Mouse (Mus musculus) midbrain, embryonic 15.5 days (tissue): ENCODE measurements around the gene Tmem229b. TPM values are rescaled to one million over a fixed set of nuclear protein-coding genes. Genes with fewer than 3 reads are reported as not detected.
A peak's percentile ranks its signal among the peaks of the same experiment; 100 is the strongest.
"Not testable (repeated sequence)": the region's sequence is repeated elsewhere in the genome, so short reads cannot be mapped to it uniquely, and the experiment has no call there.

Experiments used
- ATAC-seq: fragments of 200-750 bp; cut with Nextera tagmentation; replicated peaks from 2 replicates; pipeline ENCODE4 v1.8.0; 2017; ENCODE audit warnings: moderate TSS enrichment
- H3K27ac ChIP-seq: fragments of 300-500 bp; sonication (generic); 2 replicates; pipeline ENCODE4 v1.5.1; 2015; ENCODE audit warnings: mild to moderate bottlenecking, inconsistent platforms
- H3K27me3 ChIP-seq: fragments of 300-500 bp; sonication (generic); replicated peaks from 2 replicates; pipeline ENCODE4 v1.6.1; 2015; ENCODE audit warnings: inconsistent platforms
- H3K36me3 ChIP-seq: fragments of 300-500 bp; sonication (generic); replicated peaks from 2 replicates; pipeline ENCODE4 v1.6.1; 2015; ENCODE audit warnings: inconsistent platforms
- H3K4me1 ChIP-seq: fragments of 300-500 bp; sonication (generic); 2 replicates; pipeline ENCODE4 v1.6.1; 2015; ENCODE audit warnings: inconsistent platforms
- H3K4me2 ChIP-seq: fragments of 300-500 bp; sonication (generic); 2 replicates; pipeline ENCODE4 v1.6.1; 2015; ENCODE audit warnings: inconsistent platforms, mild to moderate bottlenecking, moderate library complexity
- H3K4me3 ChIP-seq: fragments of 300-500 bp; sonication (generic); 2 replicates; pipeline ENCODE4 v1.5.1; 2015; ENCODE audit warnings: mild to moderate bottlenecking, inconsistent platforms
- H3K9ac ChIP-seq: fragments of 300-500 bp; sonication (generic); 2 replicates; pipeline ENCODE4 v1.6.1; 2015; ENCODE audit warnings: mild to moderate bottlenecking, inconsistent platforms
- H3K9me3 ChIP-seq: fragments of 300-500 bp; sonication (generic); 2 replicates; pipeline ENCODE4 v1.6.1; 2016; ENCODE audit warnings: inconsistent platforms
- WGBS: fragments of 180-500 bp; shearing (Covaris S2); methylation state at CpG from one replicate; pipeline ENCODE4 v1.1.7; 2015; ENCODE audit warnings: mixed read lengths; 5-methylcytosine and 5-hydroxymethylcytosine counted together
- polyA plus RNA-seq: library from polyadenylated mRNA; unstranded; fragments of >200 nt; fragmentation: Nextera tagmentation; extraction: Ambion mirVana; gene quantifications from 2 replicates; pipeline ENCODE4 v1.2.1, GENCODE M21; 2015

Gene Tmem229b
- polyA plus RNA-seq, 1 experiment from 2014 or later: 82.1 TPM

GRCm38 (mm10) chr12:78936494-78936893 lies 70.9 kb downstream of the Tmem229b start:
- no peak overlapping the region for H3K9ac ChIP-seq
- no peak overlapping the region for H3K4me2 ChIP-seq
- H3K4me3 ChIP-seq: no peak overlapping the region
- H3K4me1 ChIP-seq: no peaks in the 10 kb centered on the region
- no peak for ATAC-seq
- no peak overlapping the region for H3K27ac ChIP-seq
- H3K9me3 ChIP-seq: no peaks in the 10 kb centered on the region
- no peaks in the 10 kb centered on the region for H3K36me3 ChIP-seq
- no peaks in the 10 kb centered on the region for H3K27me3 ChIP-seq
- WGBS: 65% methylated on average over 4 of the region's 4 CpGs

GRCm38 (mm10) chr12:78929900-78930299 lies 77.5 kb downstream of the Tmem229b start:
- Histone ChIP-seq H3K27ac (no peak overlapping the region), H3K4me2 (no peak overlapping the region), H3K4me1 (no peaks in the 10 kb centered on the region), H3K36me3 (no peaks in the 10 kb centered on the region), H3K9ac (no peak overlapping the region), H3K4me3 (no peak overlapping the region), H3K27me3 (no peaks in the 10 kb centered on the region), H3K9me3 (no peaks in the 10 kb centered on the region)
- ATAC-seq: no peak
- 79% methylated on average over 1 of the region's 1 CpGs for WGBS

GRCm38 (mm10) chr12:78927287-78927686 lies 80.1 kb downstream of the Tmem229b start:
- H3K4me1 ChIP-seq: no peaks in the 10 kb centered on the region
- 75% methylated on average over 5 of the region's 5 CpGs for WGBS
- H3K27me3 ChIP-seq: no peaks in the 10 kb centered on the region
- H3K4me3 ChIP-seq: no peak overlapping the region
- H3K4me2 ChIP-seq: no peak overlapping the region
- ATAC-seq: no peak
- no peak overlapping the region for H3K27ac ChIP-seq
- H3K36me3 ChIP-seq: no peaks in the 10 kb centered on the region
- no peaks in the 10 kb centered on the region for H3K9me3 ChIP-seq
- no peak overlapping the region for H3K9ac ChIP-seq

GRCm38 (mm10) chr12:78923539-78924189 lies 83.8 kb downstream of the Tmem229b start:
- 91% methylated on average over 7 of the region's 7 CpGs for WGBS
- no peaks in the 10 kb centered on the region for H3K9me3 ChIP-seq
- no peaks in the 10 kb centered on the region for H3K4me1 ChIP-seq

GRCm38 (mm10) chr12:78922977-78923376 lies 84.5 kb downstream of the Tmem229b start:
- H3K9ac ChIP-seq, H3K27ac ChIP-seq, H3K4me1 ChIP-seq, H3K27me3 ChIP-seq, H3K9me3 ChIP-seq, H3K36me3 ChIP-seq, H3K4me2 ChIP-seq, ATAC-seq, H3K4me3 ChIP-seq: not testable (repeated sequence)

More at GRCm38 (mm10) chr12:78923539-78924189, 83.8 kb downstream of the Tmem229b start:
- H3K9ac ChIP-seq: no peak overlapping the region
- no peaks in the 10 kb centered on the region for H3K36me3 ChIP-seq
- no peak overlapping the region for H3K27ac ChIP-seq
- no peak for ATAC-seq
- H3K4me2 ChIP-seq: no peak overlapping the region
- H3K27me3 ChIP-seq: no peaks in the 10 kb centered on the region
- H3K4me3 ChIP-seq: no peak overlapping the region

- 80% methylated on average over 3 of the region's 3 CpGs for WGBS
- H3K27ac ChIP-seq: no peak overlapping the region
- H3K27me3 ChIP-seq: no peaks in the 10 kb centered on the region
- H3K4me1 ChIP-seq: peaks cover 2% of the 10 kb centered on the region; the same call in 1 of the 2 replicates
- no peak overlapping the region for H3K4me3 ChIP-seq
- H3K9me3 ChIP-seq: no peaks in the 10 kb centered on the region
- ATAC-seq: no peak
- H3K36me3 ChIP-seq: no peaks in the 10 kb centered on the region
- H3K9ac ChIP-seq: no peak overlapping the region
- no peak overlapping the region for H3K4me2 ChIP-seq
Measured at GRCm38 (mm10) chr12:78922058-78922457, 85.4 kb downstream of the Tmem229b start.

GRCm38 (mm10) chr12:78921421-78921820 lies 86.0 kb downstream of the Tmem229b start:
- no peaks in the 10 kb centered on the region for H3K9me3 ChIP-seq
- no peak overlapping the region for H3K27ac ChIP-seq
- ATAC-seq: no peak
- H3K9ac ChIP-seq: no peak overlapping the region
- H3K27me3 ChIP-seq: no peaks in the 10 kb centered on the region
- H3K4me2 ChIP-seq: no peak overlapping the region
- H3K4me3 ChIP-seq: no peak overlapping the region
- peaks cover 2% of the 10 kb centered on the region; the same call in 1 of the 2 replicates for H3K4me1 ChIP-seq
- 79% methylated on average over 4 of the region's 4 CpGs for WGBS
- no peaks in the 10 kb centered on the region for H3K36me3 ChIP-seq

- Histone ChIP-seq H3K9me3 (no peaks in the 10 kb centered on the region), H3K9ac (no peak overlapping the region), H3K27ac (no peak overlapping the region), H3K4me3 (no peak overlapping the region), H3K27me3 (no peaks in the 10 kb centered on the region), H3K4me2 (0 out of 2 replicates have a peak overlapping the region, but pooled peaks have one; percentile 1), H3K4me1 (peaks cover 2% of the 10 kb centered on the region; the same call in 1 of the 2 replicates), H3K36me3 (no peaks in the 10 kb centered on the region)
- WGBS: 30% methylated on average over 16 of the region's 16 CpGs
- ATAC-seq: peak; percentile 89
Measured at GRCm38 (mm10) chr12:78919079-78919712, 88.2 kb downstream of the Tmem229b start.

- H3K36me3 ChIP-seq: no peaks in the 10 kb centered on the region
- peak overlapping the region; percentile 17 for H3K4me3 ChIP-seq
- peak; percentile 74 for ATAC-seq
- H3K9me3 ChIP-seq: no peaks in the 10 kb centered on the region
- WGBS: 18% methylated on average over 11 of the region's 11 CpGs
- H3K9ac ChIP-seq: 0 out of 2 replicates have a peak overlapping the region, but pooled peaks have one; percentile 9
- no peak overlapping the region for H3K27ac ChIP-seq
- H3K4me1 ChIP-seq: peaks cover 2% of the 10 kb centered on the region; the same call in 1 of the 2 replicates
- peak overlapping the region; percentile 43 for H3K4me2 ChIP-seq
- H3K27me3 ChIP-seq: peaks cover 2% of the 10 kb centered on the region; the same call in 1 of the 2 replicates
Measured at GRCm38 (mm10) chr12:78918227-78919078, 89.0 kb downstream of the Tmem229b start.

GRCm38 (mm10) chr12:78916278-78916677 lies 91.1 kb downstream of the Tmem229b start:
- ATAC-seq: no peak
- Histone ChIP-seq H3K27me3 (peaks cover 21% of the 10 kb centered on the region), H3K4me1 (peaks cover 13% of the 10 kb centered on the region), H3K36me3 (no peaks in the 10 kb centered on the region), H3K9me3 (no peaks in the 10 kb centered on the region), H3K9ac (no peak overlapping the region), H3K27ac (no peak overlapping the region), H3K4me2 (no peak overlapping the region), H3K4me3 (no peak overlapping the region)
- WGBS: 81% methylated on average over 3 of the region's 3 CpGs

GRCm38 (mm10) chr12:78915561-78915960 lies 91.9 kb downstream of the Tmem229b start:
- 82% methylated on average over 3 of the region's 3 CpGs for WGBS
- no peak for ATAC-seq
- no peak overlapping the region for H3K4me2 ChIP-seq
- no peak overlapping the region for H3K9ac ChIP-seq
- H3K9me3 ChIP-seq: no peaks in the 10 kb centered on the region
- H3K4me1 ChIP-seq: peaks cover 17% of the 10 kb centered on the region
- H3K36me3 ChIP-seq: no peaks in the 10 kb centered on the region
- no peak overlapping the region for H3K4me3 ChIP-seq
- H3K27ac ChIP-seq: no peak overlapping the region
- H3K27me3 ChIP-seq: peaks cover 28% of the 10 kb centered on the region

- no peaks in the 10 kb centered on the region for H3K9me3 ChIP-seq
- WGBS: 87% methylated on average over 4 of the region's 4 CpGs
- peaks cover 38% of the 10 kb centered on the region for H3K27me3 ChIP-seq
- H3K4me2 ChIP-seq: no peak overlapping the region
- H3K4me3 ChIP-seq: no peak overlapping the region
- H3K9ac ChIP-seq: no peak overlapping the region
- no peaks in the 10 kb centered on the region for H3K36me3 ChIP-seq
- ATAC-seq: no peak
- H3K27ac ChIP-seq: no peak overlapping the region
- peaks cover 17% of the 10 kb centered on the region for H3K4me1 ChIP-seq
Measured at GRCm38 (mm10) chr12:78914458-78914857, 93.0 kb downstream of the Tmem229b start.
